Mouse (Mus musculus) gastrocnemius, adult 2 months (tissue): Measurements from ENCODE around the gene Gm11232. TPM values are rescaled to one million over a fixed set of nuclear protein-coding genes. Genes with fewer than 3 reads are reported as not detected.

Source experiments
- DNase-seq: peaks from one replicate; pipeline ENCODE4 v3.0.0; 2022
- H3K27ac ChIP-seq: fragments of 200-600 bp; 2 replicates; pipeline ENCODE4 v1.8.1; 2022; ENCODE audit warnings: mild to moderate bottlenecking
- H3K4me3 ChIP-seq: fragments of 200-600 bp; 2 replicates; pipeline ENCODE4 v1.8.1; 2022; ENCODE audit warnings: mild to moderate bottlenecking, moderate library complexity
- CTCF ChIP-seq: fragments of 200-600 bp; IDR thresholded peaks from 2 replicates; pipeline ENCODE4 v1.8.1; 2022; ENCODE audit warnings: antibody characterized with exemption, mild to moderate bottlenecking, moderate library complexity
- intact Hi-C: fragments of 180-260 bp; cut with DNase I; formaldehyde crosslinking; loops from one replicate; pipeline ENCODE4 v1.15.1; 2025
- long read RNA-seq, 2 experiments: library from polyadenylated mRNA; stranded (forward); transcript quantifications; one replicate each; pipeline ENCODE4 v2.0.0; 2021
- total RNA-seq, 2 experiments: library from RNA; stranded (reverse); gene quantifications; 2 replicates each; pipeline ENCODE4 v1.2.3; 2021

Gene Gm11232
- total RNA-seq, result not detected
- long read RNA-seq, experiment 1, result 0 reads
- long read RNA-seq, experiment 2, result 0 reads

GRCm38 (mm10) chr4:71757865-71758264 lies at the start of gene Gm11232:
TSS of gene Gm11232 (minus strand) at chr4:71757965.
- Histone ChIP-seq H3K27ac (no peak within 1 kb of the TSS), H3K4me3 (no peak within 1 kb of the TSS)
- TF ChIP-seq CTCF, result no peak
- intact Hi-C loops, result no loop called here
- DNase-seq, result no peak

- DNase-seq, result no peak
- no peak for TF ChIP-seq CTCF
- intact Hi-C loops, result no loop called here
- Histone ChIP-seq H3K27ac (no peak overlapping the region), H3K4me3 (no peak overlapping the region)
Observed at GRCm38 (mm10) chr4:71805977-71806534, 48.3 kb upstream of the Gm11232 start.

- Histone ChIP-seq H3K27ac (no peak overlapping the region), H3K4me3 (no peak overlapping the region)
- intact Hi-C loops, result no loop called here
- TF ChIP-seq CTCF, result no peak
- DNase-seq, result no peak
Observed at GRCm38 (mm10) chr4:71765529-71765928, 7.8 kb upstream of the Gm11232 start.

GRCm38 (mm10) chr4:71765071-71765470 lies 7.3 kb upstream of the Gm11232 start:
- H3K27ac ChIP-seq, result no peak overlapping the region
- no peak for DNase-seq
- TF ChIP-seq CTCF, result no peak
- intact Hi-C loops, result no loop called here
- no peak overlapping the region for H3K4me3 ChIP-seq

- intact Hi-C loops, result no loop called here
- no peak overlapping the region for H3K4me3 ChIP-seq
- no peak for DNase-seq
- no peak overlapping the region for H3K27ac ChIP-seq
- TF ChIP-seq CTCF, result no peak
Observed at GRCm38 (mm10) chr4:71756441-71757221, 1.1 kb downstream of the Gm11232 start.

- DNase-seq, result no peak
- intact Hi-C loops, result no loop called here
- no peak overlapping the region for H3K4me3 ChIP-seq
Observed at GRCm38 (mm10) chr4:71745741-71746140, 12.0 kb downstream of the Gm11232 start.

GRCm38 (mm10) chr4:71736529-71736928 lies 21.2 kb downstream of the Gm11232 start:
- intact Hi-C loops, result no loop called here
- TF ChIP-seq CTCF, result no peak

More at GRCm38 (mm10) chr4:71745741-71746140, 12.0 kb downstream of the Gm11232 start:
- no peak overlapping the region for H3K27ac ChIP-seq
- no peak for TF ChIP-seq CTCF

GRCm38 (mm10) chr4:71735261-71735660 lies 22.5 kb downstream of the Gm11232 start:
- no peak for TF ChIP-seq CTCF
- intact Hi-C loops, result no loop called here
- no peak overlapping the region for H3K27ac ChIP-seq
- H3K4me3 ChIP-seq, result no peak overlapping the region
- no peak for DNase-seq

More at GRCm38 (mm10) chr4:71736529-71736928, 21.2 kb downstream of the Gm11232 start:
- Histone ChIP-seq H3K4me3 (no peak overlapping the region), H3K27ac (no peak overlapping the region)
- no peak for DNase-seq

GRCm38 (mm10) chr4:71729401-71729800 lies 28.4 kb downstream of the Gm11232 start:
- intact Hi-C loops, result no loop called here
- TF ChIP-seq CTCF, result no peak
- Histone ChIP-seq H3K4me3 (no peak overlapping the region), H3K27ac (no peak overlapping the region)
- DNase-seq, result no peak

GRCm38 (mm10) chr4:71727611-71728010 lies 30.2 kb downstream of the Gm11232 start:
- Histone ChIP-seq H3K4me3 (no peak overlapping the region), H3K27ac (no peak overlapping the region)
- intact Hi-C loops, result no loop called here
- no peak for TF ChIP-seq CTCF
- DNase-seq, result no peak

GRCm38 (mm10) chr4:71727056-71727455 lies 30.7 kb downstream of the Gm11232 start:
- DNase-seq, result no peak
- TF ChIP-seq CTCF, result no peak
- H3K4me3 ChIP-seq, result no peak overlapping the region
- H3K27ac ChIP-seq, result no peak overlapping the region
- intact Hi-C loops, result no loop called here

GRCm38 (mm10) chr4:71725889-71726288 lies 31.9 kb downstream of the Gm11232 start:
- Histone ChIP-seq H3K27ac (no peak overlapping the region), H3K4me3 (no peak overlapping the region)
- no peak for DNase-seq
- TF ChIP-seq CTCF, result no peak
- intact Hi-C loops, result no loop called here
